Mouse (Mus musculus): ENCODE data around the gene Wscd2. TPM values are rescaled to one million over a fixed set of nuclear protein-coding genes. Genes with fewer than 3 reads are reported as not detected.

Wscd2 gene
- total and polyA plus RNA-seq, 3 experiments = 0.38 to 0.51 (median 0.39) TPM

- Histone ChIP-seq H3K27ac (ENCODE audit: insufficient read depth, low read depth) (no peak overlapping the region), H3K27me3 (replicated peaks) (peaks cover 74% of the 10 kb centered on the region), H3K36me3 (replicated peaks in 1 of 2; ENCODE audit: control insufficient read depth in 1 of 2, insufficient read depth in 1 of 2, low read length in 1 of 2) (no peaks in the 10 kb centered on the region), H3K9ac (ENCODE audit: insufficient read depth, low read depth) (no peak overlapping the region), H3K4me3 (replicated peaks in 1 of 3; ENCODE audit: low read depth in 2 of 3, low read length in 2 of 3, poor library complexity in 1 of 3) (no peak overlapping the region), H3K4me1 (ENCODE audit: control insufficient read depth in 1 of 2, insufficient read depth in 2 of 2) (no peaks in the 10 kb centered on the region), H3K9me3 (replicated peaks; ENCODE audit: low read length) (peaks cover 2% of the 10 kb centered on the region), H3K79me2 (replicated peaks; ENCODE audit: control insufficient read depth, extremely low read depth, insufficient read depth, poor library complexity, severe bottlenecking) (no peaks in the 10 kb centered on the region), H3K4me2 (ENCODE audit: insufficient read depth, low read depth, poor library complexity, severe bottlenecking) (no peak overlapping the region)
- TF ChIP-seq MAX (IDR thresholded peaks at IDR 0.05; ENCODE audit: low read length) = no peak
- no peak for TF ChIP-seq ZC3H11A (IDR thresholded peaks at IDR 0.05; ENCODE audit: low read depth, low read length)
- TF ChIP-seq JUN (IDR thresholded peaks at IDR 0.05; ENCODE audit: insufficient read depth, low read depth, low read length) = no peak
- TF ChIP-seq MXI1 (IDR thresholded peaks at IDR 0.05; ENCODE audit: low read depth, low read length) = no peak
- no peak for TF ChIP-seq UBTF (IDR thresholded peaks at IDR 0.05; ENCODE audit: low read depth, low read length)
- no peak for TF ChIP-seq CHD1 (IDR thresholded peaks at IDR 0.05; ENCODE audit: low read depth, low read length)
- TF ChIP-seq TBP (conservative IDR thresholded peaks at IDR 0.05; ENCODE audit: low read depth, low read length) = no peak
- TF ChIP-seq POLR2A (IDR thresholded peaks at IDR 0.05; ENCODE audit: low read depth, low read length) = no peak
- no peak for TF ChIP-seq CHD2 (IDR thresholded peaks at IDR 0.05; ENCODE audit: low read length)
- TF ChIP-seq KAT2A (IDR thresholded peaks at IDR 0.05; ENCODE audit: insufficient replicate concordance, low read length) = no peak
- DNase-seq (ENCODE audit: extremely low read depth) = no peak
- dilution Hi-C loops (cut with MboI; ENCODE audit: extremely low pct_ligation_motif_present, extremely low pct_unique_long_range_greater_than_20kb, low sequenced_read_pairs) = no loop called here
- in situ Hi-C loops (cut with MboI; ENCODE audit: low pct_ligation_motif_present, low pct_unique_long_range_greater_than_20kb, low sequenced_read_pairs) = loop anchor here (5.0 kb wide), 1 partner anchor 55 kb away; no protein-coding TSS in a partner anchor
Measured at GRCm38 (mm10) chr5:113457260-113457659, 32.9 kb upstream of the Wscd2 start.

GRCm38 (mm10) chr5:113459942-113460341 lies 30.2 kb upstream of the Wscd2 start:
- peaks cover 2% of the 10 kb centered on the region for H3K9me3 ChIP-seq (replicated peaks; ENCODE audit: low read length)
- no peak overlapping the region for H3K4me3 ChIP-seq (replicated peaks in 1 of 3; ENCODE audit: low read depth in 2 of 3, low read length in 2 of 3, poor library complexity in 1 of 3)
- TF ChIP-seq BHLHE40 (IDR thresholded peaks at IDR 0.05; ENCODE audit: low read depth, low read length) (no peak), HCFC1 (IDR thresholded peaks at IDR 0.05; ENCODE audit: low read depth, low read length) (no peak)
- no peaks in the 10 kb centered on the region for H3K36me3 ChIP-seq (replicated peaks in 1 of 2; ENCODE audit: control insufficient read depth in 1 of 2, insufficient read depth in 1 of 2, low read length in 1 of 2)
- H3K4me2 ChIP-seq (ENCODE audit: insufficient read depth, low read depth, poor library complexity, severe bottlenecking) = no peak overlapping the region
- no peak overlapping the region for H3K27ac ChIP-seq (ENCODE audit: insufficient read depth, low read depth)
- in situ Hi-C loops (cut with MboI; ENCODE audit: low pct_ligation_motif_present, low pct_unique_long_range_greater_than_20kb, low sequenced_read_pairs) (loop anchor here (5.0 kb wide), 1 partner anchor 58 kb away; no protein-coding TSS in a partner anchor), dilution Hi-C loops (cut with MboI; ENCODE audit: extremely low pct_ligation_motif_present, extremely low pct_unique_long_range_greater_than_20kb, low sequenced_read_pairs) (no loop called here)
- no peak overlapping the region for H3K9ac ChIP-seq (ENCODE audit: insufficient read depth, low read depth)
- H3K27me3 ChIP-seq (replicated peaks) = peaks cover 81% of the 10 kb centered on the region
- DNase-seq (ENCODE audit: extremely low read depth) = no peak
- H3K79me2 ChIP-seq (replicated peaks; ENCODE audit: control insufficient read depth, extremely low read depth, insufficient read depth, poor library complexity, severe bottlenecking) = no peaks in the 10 kb centered on the region
- H3K4me1 ChIP-seq (ENCODE audit: control insufficient read depth in 1 of 2, insufficient read depth in 2 of 2) = no peaks in the 10 kb centered on the region

DNA sequence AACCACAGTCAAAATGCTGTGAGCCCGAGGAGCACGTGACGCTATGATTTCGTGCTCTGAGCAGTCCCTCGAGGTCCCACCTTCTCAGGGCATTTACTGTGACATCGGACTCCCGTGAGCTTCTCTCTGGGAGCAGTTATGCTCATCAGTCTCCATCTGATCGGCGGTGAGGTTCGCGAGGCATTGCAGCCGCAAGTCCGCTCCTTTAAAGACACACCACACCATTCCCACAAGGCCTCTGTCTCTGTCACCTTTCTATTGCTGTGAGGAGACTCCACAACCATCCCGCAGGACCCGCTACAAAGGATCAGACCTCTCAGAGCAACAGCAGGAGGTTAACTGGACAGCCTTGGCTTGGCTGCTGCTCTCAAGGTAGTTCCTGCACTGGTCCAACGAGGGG lies 28.6 kb upstream of the Wscd2 start:
- Histone ChIP-seq H3K36me3 (replicated peaks in 1 of 2; ENCODE audit: control insufficient read depth in 1 of 2, insufficient read depth in 1 of 2, low read length in 1 of 2) (no peaks in the 10 kb centered on the region), H3K9me3 (replicated peaks; ENCODE audit: low read length) (peaks cover 2% of the 10 kb centered on the region), H3K27me3 (replicated peaks) (peaks cover 78% of the 10 kb centered on the region), H3K27ac (ENCODE audit: insufficient read depth, low read depth) (no peak overlapping the region), H3K9ac (ENCODE audit: insufficient read depth, low read depth) (no peak overlapping the region), H3K79me2 (replicated peaks; ENCODE audit: control insufficient read depth, extremely low read depth, insufficient read depth, poor library complexity, severe bottlenecking) (no peaks in the 10 kb centered on the region), H3K4me1 (ENCODE audit: control insufficient read depth in 1 of 2, insufficient read depth in 2 of 2) (no peaks in the 10 kb centered on the region), H3K4me2 (ENCODE audit: insufficient read depth, low read depth, poor library complexity, severe bottlenecking) (no peak overlapping the region), H3K4me3 (replicated peaks in 1 of 3; ENCODE audit: low read depth in 2 of 3, low read length in 2 of 3, poor library complexity in 1 of 3) (no peak overlapping the region)
- in situ Hi-C loops (cut with MboI; ENCODE audit: low pct_ligation_motif_present, low pct_unique_long_range_greater_than_20kb, low sequenced_read_pairs) (no loop called here), dilution Hi-C loops (cut with MboI; ENCODE audit: extremely low pct_ligation_motif_present, extremely low pct_unique_long_range_greater_than_20kb, low sequenced_read_pairs) (no loop called here)
- no peak for DNase-seq (ENCODE audit: extremely low read depth)
- TF ChIP-seq MAFK (IDR thresholded peaks at IDR 0.05; ENCODE audit: insufficient replicate concordance, low read length) = no peak
- TF ChIP-seq E2F4 (IDR thresholded peaks at IDR 0.05; ENCODE audit: insufficient replicate concordance, low read depth, low read length) = no peak
- no peak for TF ChIP-seq CTCF (conservative IDR thresholded peaks at IDR 0.05 in 1 of 2, IDR thresholded peaks at IDR 0.05 in 1 of 2; ENCODE audit: low read depth in 2 of 2, low read length in 2 of 2)
- TF ChIP-seq RCOR1 (conservative IDR thresholded peaks at IDR 0.05; ENCODE audit: low read depth, low read length) = no peak
- TF ChIP-seq EP300 (IDR thresholded peaks at IDR 0.05; ENCODE audit: low read length) = no peak
- TF ChIP-seq MXI1 (IDR thresholded peaks at IDR 0.05; ENCODE audit: low read depth, low read length) = no peak
- no peak for TF ChIP-seq PAX5 (IDR thresholded peaks at IDR 0.05; ENCODE audit: low read length)
- TF ChIP-seq POLR2AphosphoS2 (IDR thresholded peaks at IDR 0.05; ENCODE audit: low read depth, low read length) = no peak

All from CH12.LX (cell line).